Mouse (Mus musculus): ENCODE measurements around the gene 1600014C10Rik.

Gene 1600014C10Rik

GRCm38 (mm10) chr7:38182962-38183687 is at the start of gene 1600014C10Rik:
TSS of gene 1600014C10Rik (plus strand) at chr7:38183217.
- peak; percentile 71 for DNase-seq (ENCODE audit: low spot score)

- DNase-seq (ENCODE audit: low spot score), result no peak
Observed at GRCm38 (mm10) chr7:38134471-38134870, 48.5 kb upstream of the 1600014C10Rik start.

- DNase-seq (ENCODE audit: low spot score), result no peak
Observed at GRCm38 (mm10) chr7:38140324-38140723, 42.7 kb upstream of the 1600014C10Rik start.

- DNase-seq (ENCODE audit: low spot score), result peak; percentile 66
Observed at GRCm38 (mm10) chr7:38141747-38142545, 41.1 kb upstream of the 1600014C10Rik start.

GRCm38 (mm10) chr7:38147477-38147876 is 35.5 kb upstream of the 1600014C10Rik start:
- no peak for DNase-seq (ENCODE audit: low spot score)

- no peak for DNase-seq (ENCODE audit: low spot score)
Observed at GRCm38 (mm10) chr7:38151706-38152312, 31.2 kb upstream of the 1600014C10Rik start.

GRCm38 (mm10) chr7:38152571-38152970 is 30.4 kb upstream of the 1600014C10Rik start:
- no peak for DNase-seq (ENCODE audit: low spot score)

GRCm38 (mm10) chr7:38155829-38156228 is 27.2 kb upstream of the 1600014C10Rik start:
- no peak for DNase-seq (ENCODE audit: low spot score)

GRCm38 (mm10) chr7:38158764-38159458 is 24.1 kb upstream of the 1600014C10Rik start:
- DNase-seq (ENCODE audit: low spot score), result no peak

- no peak for DNase-seq (ENCODE audit: low spot score)
Observed at GRCm38 (mm10) chr7:38161438-38161837, 21.6 kb upstream of the 1600014C10Rik start.

- no peak for DNase-seq (ENCODE audit: low spot score)
Observed at GRCm38 (mm10) chr7:38163433-38164050, 19.5 kb upstream of the 1600014C10Rik start.

GRCm38 (mm10) chr7:38166930-38167645 is 15.9 kb upstream of the 1600014C10Rik start:
- no peak for DNase-seq (ENCODE audit: low spot score)

- no peak for DNase-seq (ENCODE audit: low spot score)
Observed at GRCm38 (mm10) chr7:38167724-38168141, 15.3 kb upstream of the 1600014C10Rik start.

- no peak for DNase-seq (ENCODE audit: low spot score)
Observed at GRCm38 (mm10) chr7:38173871-38174270, 9.1 kb upstream of the 1600014C10Rik start.

GRCm38 (mm10) chr7:38174321-38175148 is 8.5 kb upstream of the 1600014C10Rik start:
- DNase-seq (ENCODE audit: low spot score), result no peak

GRCm38 (mm10) chr7:38176056-38176455 is 7.0 kb upstream of the 1600014C10Rik start:
- DNase-seq (ENCODE audit: low spot score), result no peak

- DNase-seq (ENCODE audit: low spot score), result no peak
Observed at GRCm38 (mm10) chr7:38179896-38180295, 3.1 kb upstream of the 1600014C10Rik start.

- DNase-seq (ENCODE audit: low spot score), result no peak
Observed at GRCm38 (mm10) chr7:38181366-38181765, 1.7 kb upstream of the 1600014C10Rik start.

GRCm38 (mm10) chr7:38182596-38182961 is 438 bp upstream of the 1600014C10Rik start:
- DNase-seq (ENCODE audit: low spot score), result peak; percentile 78
